Mouse (Mus musculus) forebrain, embryonic 14.5 days (tissue): ENCODE measurements around the gene Sh2d5. TPM values are rescaled to one million over a fixed set of nuclear protein-coding genes. Genes with fewer than 3 reads are reported as not detected.

Experiments
- ATAC-seq: fragments of 200-750 bp; cut with Nextera tagmentation; 2 replicates; pipeline ENCODE4 v1.8.0; 2017; ENCODE audit warnings: mild to moderate bottlenecking, moderate library complexity
- DNase-seq: peaks from one replicate; pipeline ENCODE4 v3.0.0-alpha.2; 2015; ENCODE audit warnings: low spot score
- H3K27ac ChIP-seq: fragments of 300-500 bp; sonication (generic); 2 replicates; pipeline ENCODE4 v1.5.1; 2014; ENCODE audit warnings: low read depth, mild to moderate bottlenecking, control low read depth, low read length, moderate library complexity
- H3K27me3 ChIP-seq: fragments of 300-500 bp; sonication (generic); replicated peaks from 2 replicates; pipeline ENCODE4 v1.6.1; 2014; ENCODE audit warnings: low read length, control low read depth, mixed read lengths; ENCODE audit not compliant: control insufficient read depth, insufficient read depth
- H3K36me3 ChIP-seq: fragments of 300-500 bp; sonication (generic); 2 replicates; pipeline ENCODE4 v1.6.1; 2014; ENCODE audit warnings: low read length, control low read depth; ENCODE audit not compliant: control insufficient read depth, insufficient read depth
- H3K4me1 ChIP-seq: fragments of 300-500 bp; sonication (generic); 2 replicates; pipeline ENCODE4 v1.6.1; 2014; ENCODE audit warnings: antibody characterized with exemption, low read length, control low read depth; ENCODE audit not compliant: control insufficient read depth, insufficient read depth
- H3K4me2 ChIP-seq: fragments of 300-500 bp; sonication (generic); 2 replicates; pipeline ENCODE4 v1.6.1; 2014; ENCODE audit warnings: mild to moderate bottlenecking, control low read depth, low read length
- H3K4me3 ChIP-seq: fragments of 300-500 bp; sonication (generic); 2 replicates; pipeline ENCODE4 v1.5.1; 2014; ENCODE audit warnings: low read depth, low read length, control low read depth
- H3K9ac ChIP-seq: fragments of 300-500 bp; sonication (generic); 2 replicates; pipeline ENCODE4 v1.6.1; 2014; ENCODE audit warnings: mild to moderate bottlenecking, low read length, control low read depth, moderate library complexity
- H3K9me3 ChIP-seq: fragments of 300-500 bp; sonication (generic); replicated peaks from 2 replicates; pipeline ENCODE4 v1.6.1; 2016; ENCODE audit warnings: low read length, control low read depth, mixed read lengths; ENCODE audit not compliant: control insufficient read depth
- WGBS: fragments of 180-500 bp; shearing (Covaris S2); extraction: QIAGEN DNeasy Blood & Tissue Kit; methylation state at CpG from one replicate; pipeline ENCODE4 v1.1.7; 2014; 5-methylcytosine and 5-hydroxymethylcytosine counted together
- polyA plus RNA-seq: library from polyadenylated mRNA; unstranded; fragments of >200 nt; fragmentation: Nextera tagmentation; extraction: Ambion mirVana; gene quantifications from 2 replicates; pipeline ENCODE4 v1.2.1, GENCODE M21; 2014

Sh2d5 gene
- polyA plus RNA-seq, 1 experiment from 2014 or later, result 4.0 TPM

DNA sequence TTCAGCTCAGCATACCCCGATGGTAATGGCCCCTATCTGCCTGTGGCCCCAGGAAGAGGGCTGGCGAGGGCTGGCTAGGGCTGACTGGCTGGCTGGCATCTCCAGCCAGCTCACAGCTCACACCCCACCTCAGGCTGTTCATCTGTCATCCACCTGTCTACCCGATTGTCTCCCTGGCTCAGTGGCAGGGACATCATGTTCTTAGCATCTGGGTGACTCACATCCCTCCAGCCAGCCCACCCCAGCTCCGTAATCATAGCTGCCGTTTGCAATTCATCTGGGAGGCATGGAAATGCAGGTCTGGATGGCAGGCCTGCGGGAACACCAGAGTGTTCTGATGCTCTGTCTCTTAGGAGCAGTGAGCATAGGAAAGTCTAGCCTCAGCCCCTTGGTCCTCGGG lies 28.1 kb downstream of the Sh2d5 start:
- ATAC-seq (no peak), DNase-seq (no peak)
- H3K4me1 ChIP-seq, result no peaks in the 10 kb centered on the region
- H3K36me3 ChIP-seq, result no peaks in the 10 kb centered on the region
- H3K27me3 ChIP-seq, result no peaks in the 10 kb centered on the region
- H3K9me3 ChIP-seq, result no peaks in the 10 kb centered on the region
- no peak overlapping the region for H3K4me2 ChIP-seq
- no peak overlapping the region for H3K27ac ChIP-seq
- no peak overlapping the region for H3K9ac ChIP-seq
- 80% methylated on average over 7 of the region's 7 CpGs for WGBS
- no peak overlapping the region for H3K4me3 ChIP-seq

DNA sequence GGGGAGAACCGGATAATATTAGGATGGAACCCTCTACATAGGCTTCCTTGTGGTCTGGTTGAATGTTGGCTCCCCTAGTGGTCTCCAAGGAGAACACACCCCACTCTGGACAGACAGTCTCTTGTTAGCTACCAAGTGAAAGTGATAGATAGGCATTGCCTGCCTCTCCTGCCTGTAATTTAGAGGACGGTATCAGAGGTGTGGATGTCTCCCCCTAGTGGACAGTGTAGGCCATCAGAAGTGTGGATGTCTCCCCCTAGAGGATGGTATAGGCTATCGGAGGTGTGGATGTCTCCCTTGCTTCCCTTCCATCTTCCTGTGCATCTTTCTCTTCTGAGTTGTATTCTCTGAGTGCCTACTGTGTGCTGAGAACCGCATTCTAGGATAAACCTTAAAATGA lies 32.6 kb downstream of the Sh2d5 start:
- Histone ChIP-seq H3K36me3 (no peaks in the 10 kb centered on the region), H3K9me3 (no peaks in the 10 kb centered on the region), H3K4me3 (no peak overlapping the region), H3K4me2 (no peak overlapping the region), H3K9ac (no peak overlapping the region), H3K27me3 (no peaks in the 10 kb centered on the region), H3K4me1 (no peaks in the 10 kb centered on the region), H3K27ac (no peak overlapping the region)
- 0 out of 2 replicates have a peak, but pooled peaks have one; percentile 37 for ATAC-seq
- DNase-seq, result peak; percentile 81
- 25% methylated on average over 4 of the region's 4 CpGs for WGBS

DNA sequence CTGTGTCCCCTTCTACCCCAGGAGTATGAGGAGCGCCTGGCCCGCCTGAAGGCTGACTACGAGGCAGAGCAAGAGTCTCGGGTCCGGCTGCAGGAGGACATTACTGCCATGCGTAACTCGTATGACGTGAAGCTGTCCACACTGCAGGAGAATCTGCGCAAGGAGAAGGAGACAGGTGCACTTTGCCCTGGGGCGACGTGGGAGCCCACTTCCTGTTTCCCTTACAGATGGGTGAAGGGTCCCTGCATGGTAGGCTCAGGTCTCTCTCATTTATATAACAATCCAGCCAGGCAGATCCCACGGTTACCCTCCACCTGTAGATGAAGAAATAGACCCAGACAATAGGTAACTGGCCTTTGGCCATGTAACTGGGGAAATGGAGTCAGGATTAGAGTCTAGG lies 36.2 kb downstream of the Sh2d5 start:
- no peaks in the 10 kb centered on the region for H3K9me3 ChIP-seq
- no peak overlapping the region for H3K9ac ChIP-seq
- no peak overlapping the region for H3K27ac ChIP-seq
- H3K36me3 ChIP-seq, result no peaks in the 10 kb centered on the region
- H3K4me1 ChIP-seq, result no peaks in the 10 kb centered on the region
- no peak for ATAC-seq
- WGBS, result 88% methylated on average over 12 of the region's 12 CpGs
- no peak overlapping the region for H3K4me3 ChIP-seq
- no peak overlapping the region for H3K4me2 ChIP-seq
- DNase-seq, result no peak
- H3K27me3 ChIP-seq, result no peaks in the 10 kb centered on the region

DNA sequence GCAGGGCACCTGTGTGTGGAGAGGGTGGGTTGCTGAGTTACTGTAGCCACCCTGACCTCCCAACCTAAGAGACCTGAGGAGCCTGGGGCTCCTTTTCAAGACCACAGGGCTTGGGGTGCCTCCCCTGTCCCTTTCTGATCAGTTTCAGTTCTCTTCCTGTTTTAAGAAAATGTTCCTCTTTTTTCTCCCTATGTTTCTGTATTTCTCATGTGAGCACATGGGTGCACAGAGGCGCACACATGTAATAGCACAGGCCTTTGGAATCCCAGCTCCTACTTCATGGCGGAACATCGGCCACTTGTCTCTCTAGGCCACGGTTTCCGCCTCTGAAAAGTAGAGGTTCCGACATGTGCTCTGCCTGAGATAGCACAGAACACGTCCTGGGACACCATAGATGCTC lies 38.5 kb downstream of the Sh2d5 start:
- DNase-seq, result no peak
- ATAC-seq, result no peak
- WGBS, result 89% methylated on average over 7 of the region's 7 CpGs
- Histone ChIP-seq H3K4me3 (no peak overlapping the region), H3K4me2 (no peak overlapping the region), H3K4me1 (no peaks in the 10 kb centered on the region), H3K36me3 (no peaks in the 10 kb centered on the region), H3K9ac (no peak overlapping the region), H3K27ac (no peak overlapping the region), H3K9me3 (no peaks in the 10 kb centered on the region), H3K27me3 (no peaks in the 10 kb centered on the region)

DNA sequence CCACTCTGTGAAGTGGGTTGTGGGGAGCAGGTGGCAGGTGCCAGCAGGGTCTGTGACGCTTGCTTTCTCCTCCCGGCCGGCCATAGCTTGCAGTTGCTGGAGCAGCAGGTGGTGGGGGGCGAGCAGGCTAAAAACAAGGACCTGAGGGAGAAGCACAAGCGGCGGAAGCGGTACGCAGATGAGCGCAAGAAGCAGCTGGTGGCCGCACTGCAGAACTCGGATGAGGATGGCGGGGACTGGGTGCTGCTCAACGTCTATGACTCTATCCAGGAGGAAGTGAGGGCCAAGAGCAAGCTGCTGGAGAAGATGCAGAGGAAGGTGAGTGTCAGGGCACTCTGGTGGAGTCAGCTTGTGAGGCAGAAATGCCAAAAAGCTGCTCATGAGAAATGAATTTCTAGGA lies 41.8 kb downstream of the Sh2d5 start:
- Histone ChIP-seq H3K4me2 (no peak overlapping the region), H3K27ac (no peak overlapping the region), H3K4me1 (no peaks in the 10 kb centered on the region), H3K9me3 (no peaks in the 10 kb centered on the region), H3K9ac (no peak overlapping the region), H3K4me3 (no peak overlapping the region), H3K27me3 (no peaks in the 10 kb centered on the region), H3K36me3 (no peaks in the 10 kb centered on the region)
- WGBS, result 94% methylated on average over 13 of the region's 13 CpGs
- DNase-seq (no peak), ATAC-seq (no peak)

DNA sequence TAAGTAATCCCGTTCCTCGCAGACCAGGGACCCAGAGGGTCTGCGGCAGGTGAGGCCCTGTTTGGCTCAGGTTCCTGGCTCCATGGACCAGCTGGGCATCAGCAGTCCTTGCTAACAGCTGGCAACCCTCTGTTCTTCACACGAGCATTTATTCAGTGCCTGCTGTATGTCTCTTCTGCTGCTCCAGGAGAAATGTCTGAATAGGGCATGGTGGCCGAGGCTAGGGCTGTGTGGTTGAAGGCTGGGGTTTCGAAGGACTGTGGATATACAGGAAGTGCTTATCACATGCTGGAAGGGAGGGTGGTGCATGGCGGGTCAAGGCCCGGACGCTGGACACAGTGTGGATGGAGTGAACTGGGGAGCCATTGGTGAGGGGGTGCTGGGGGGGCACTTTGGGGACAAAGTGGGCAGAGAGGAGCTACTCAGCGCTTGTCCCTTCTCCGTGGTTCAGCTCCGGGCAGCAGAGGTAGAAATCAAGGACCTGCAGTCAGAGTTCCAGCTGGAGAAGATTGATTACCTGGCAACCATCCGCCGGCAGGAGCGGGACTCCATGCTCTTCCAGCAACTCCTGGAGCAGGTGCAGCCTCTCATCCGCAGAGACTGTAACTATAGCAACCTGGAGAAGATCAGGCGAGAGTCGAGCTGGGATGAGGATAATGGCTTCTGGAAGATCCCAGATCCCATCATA lies 43.2 kb downstream of the Sh2d5 start:
- no peak overlapping the region for H3K9ac ChIP-seq
- no peak overlapping the region for H3K4me2 ChIP-seq
- no peak overlapping the region for H3K4me3 ChIP-seq

DNA sequence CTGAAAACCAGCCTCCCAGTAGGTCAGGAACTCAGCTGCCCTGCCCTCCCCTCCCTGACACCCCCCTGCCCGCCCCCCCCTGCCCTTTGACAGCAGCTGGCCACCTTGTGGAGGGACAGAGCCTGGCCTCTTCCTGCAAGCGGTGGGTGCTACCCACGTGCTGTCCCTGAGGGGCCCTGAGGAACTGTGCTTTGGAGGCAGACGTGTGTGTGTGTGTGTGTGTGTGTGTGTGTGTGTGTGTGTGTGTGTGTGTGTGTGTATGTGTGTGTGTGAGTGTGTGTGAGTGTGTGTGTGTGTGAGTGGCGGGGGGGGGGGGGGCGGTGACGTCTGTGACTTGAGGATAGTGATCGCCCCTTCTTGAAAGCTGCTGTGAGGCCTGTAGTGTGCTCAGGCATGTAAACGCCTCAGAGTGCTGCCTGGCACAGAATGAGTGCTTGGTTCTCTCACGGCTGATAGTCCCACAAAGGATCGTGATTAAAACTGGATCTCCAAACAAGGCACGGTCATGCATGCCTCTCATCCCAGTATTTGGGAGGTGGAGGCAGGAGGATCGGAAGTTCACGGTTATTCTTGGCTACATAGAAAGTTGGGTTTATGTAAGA lies 43.8 kb downstream of the Sh2d5 start:
- Histone ChIP-seq H3K27ac (peak overlapping the region; percentile 70), H3K4me2 (no peak overlapping the region), H3K36me3 (no peaks in the 10 kb centered on the region), H3K4me3 (no peak overlapping the region), H3K27me3 (no peaks in the 10 kb centered on the region), H3K4me1 (no peaks in the 10 kb centered on the region), H3K9ac (no peak overlapping the region), H3K9me3 (no peaks in the 10 kb centered on the region)
- no peak for DNase-seq
- WGBS, result 72% methylated on average over 11 of the region's 14 CpGs
- ATAC-seq, result no peak

More for the DNA sequence above, 43.2 kb downstream of the Sh2d5 start:
- DNase-seq (peak; percentile 47), ATAC-seq (peak; percentile 46; the same call in 1 of the 2 replicates)
- peak overlapping the region; percentile 70 for H3K27ac ChIP-seq
- WGBS, result 72% methylated on average over 18 of the region's 18 CpGs
- no peaks in the 10 kb centered on the region for H3K9me3 ChIP-seq
- H3K36me3 ChIP-seq, result no peaks in the 10 kb centered on the region
- H3K4me1 ChIP-seq, result no peaks in the 10 kb centered on the region
- H3K27me3 ChIP-seq, result no peaks in the 10 kb centered on the region

DNA sequence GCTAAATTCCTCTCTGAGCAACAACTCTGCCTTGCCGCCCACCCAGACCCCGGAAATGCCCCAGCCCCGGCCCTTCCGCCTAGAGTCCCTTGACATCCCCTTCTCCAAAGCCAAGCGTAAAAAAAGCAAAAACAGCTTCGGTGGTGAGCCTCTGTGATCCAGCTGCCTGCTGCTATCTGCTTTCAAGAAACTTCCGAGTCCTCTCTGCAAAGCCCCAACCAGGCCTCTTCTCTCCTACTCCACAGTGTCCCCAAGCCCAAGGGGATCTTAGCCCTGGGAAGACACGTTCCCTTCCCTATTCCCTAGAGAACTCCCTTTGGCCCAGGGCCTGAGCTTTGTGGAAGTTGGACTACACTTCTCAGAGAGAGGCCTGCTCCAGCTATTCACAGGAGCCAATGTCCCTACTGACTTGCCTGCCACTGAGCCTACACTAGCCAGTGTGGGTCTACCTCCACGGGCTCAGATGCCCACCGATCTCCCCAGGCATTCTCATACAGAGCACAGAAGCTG lies 51.1 kb downstream of the Sh2d5 start:
- Histone ChIP-seq H3K27me3 (no peaks in the 10 kb centered on the region), H3K36me3 (no peaks in the 10 kb centered on the region), H3K9me3 (no peaks in the 10 kb centered on the region), H3K4me2 (no peak overlapping the region), H3K9ac (no peak overlapping the region), H3K27ac (no peak overlapping the region), H3K4me3 (no peak overlapping the region), H3K4me1 (peaks cover 10% of the 10 kb centered on the region)
- DNase-seq, result no peak
- no peak for ATAC-seq
- 89% methylated on average over 10 of the region's 10 CpGs for WGBS

DNA sequence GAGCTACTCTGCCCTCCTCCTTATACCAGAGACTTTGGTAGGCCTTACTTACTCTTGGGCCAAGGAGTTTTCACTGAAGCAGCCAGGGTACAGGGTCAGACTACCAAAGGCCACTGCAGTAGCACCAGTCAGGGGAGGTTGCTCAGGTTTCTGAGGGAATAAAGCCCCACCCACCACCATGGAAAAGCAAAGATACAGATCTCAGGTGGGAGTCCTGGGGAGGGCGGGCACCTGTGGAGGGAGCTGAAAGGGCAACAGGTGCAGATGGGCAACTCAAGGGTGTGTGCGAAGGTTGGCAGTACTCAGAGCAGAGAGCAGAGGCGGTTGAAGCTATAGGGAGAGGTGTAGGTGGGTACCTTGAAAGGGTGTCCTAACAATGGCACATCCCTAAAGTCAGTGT lies 52.8 kb downstream of the Sh2d5 start:
- Histone ChIP-seq H3K4me2 (no peak overlapping the region; the same call in 1 of the 2 replicates), H3K4me1 (peaks cover 10% of the 10 kb centered on the region), H3K4me3 (no peak overlapping the region), H3K27me3 (no peaks in the 10 kb centered on the region), H3K27ac (no peak overlapping the region), H3K36me3 (peaks cover 9% of the 10 kb centered on the region; the same call in 1 of the 2 replicates), H3K9me3 (no peaks in the 10 kb centered on the region), H3K9ac (no peak overlapping the region)
- WGBS, result 89% methylated on average over 3 of the region's 3 CpGs
- ATAC-seq (no peak), DNase-seq (no peak)
